Mouse (Mus musculus): ENCODE data around the gene Slc22a29.
A peak's percentile ranks its signal among the peaks of the same experiment; 100 is the strongest.
"Not testable (repeated sequence)": the region's sequence is repeated elsewhere in the genome, so short reads cannot be mapped to it uniquely, and the experiment has no call there.

The Slc22a29 gene

DNA sequence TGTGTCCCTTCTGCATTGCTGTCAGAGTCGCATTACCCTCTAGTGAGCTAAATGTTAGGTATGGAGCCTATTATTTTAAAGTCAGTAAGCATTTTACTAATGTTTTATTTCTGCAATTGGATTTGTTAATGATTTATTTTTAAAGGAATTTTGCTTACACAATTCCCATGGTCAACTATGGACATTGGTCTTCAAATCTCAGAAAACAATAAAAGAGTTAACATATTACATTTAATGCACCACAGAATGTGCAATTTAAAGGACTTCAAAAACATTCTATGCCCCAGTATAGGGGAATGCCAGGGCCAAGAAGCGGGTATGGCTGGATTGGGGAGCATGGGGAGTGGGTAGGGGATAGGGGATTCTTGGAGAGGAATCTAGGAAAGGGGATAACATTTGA, at the start of gene Slc22a29:
TSS of gene Slc22a29 (minus strand) at position 101 of the 400 bp plus-strand sequence.
- no peak for DNase-seq (ENCODE audit: low read depth)

DNA sequence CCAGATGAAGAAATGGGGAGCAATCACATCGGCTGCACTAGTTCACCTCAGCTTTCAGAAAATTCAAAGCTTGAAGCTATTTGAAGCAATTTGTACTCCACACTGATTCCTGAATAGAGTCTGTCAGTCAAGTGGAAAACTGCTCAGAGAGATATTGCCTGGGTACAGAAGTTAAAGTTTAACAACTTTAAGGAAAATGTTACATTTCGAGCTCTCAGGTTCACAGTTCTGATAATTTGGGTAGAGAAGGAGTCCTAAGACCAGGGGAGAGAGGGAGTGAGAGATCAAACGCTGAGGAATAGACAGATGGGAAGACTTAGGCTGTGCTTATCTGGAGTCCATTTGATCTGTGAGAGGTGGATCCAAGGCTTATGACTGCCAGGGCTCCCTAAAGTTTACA, 46.6 kb upstream of the Slc22a29 start:
- DNase-seq (ENCODE audit: low read depth): no peak

DNA sequence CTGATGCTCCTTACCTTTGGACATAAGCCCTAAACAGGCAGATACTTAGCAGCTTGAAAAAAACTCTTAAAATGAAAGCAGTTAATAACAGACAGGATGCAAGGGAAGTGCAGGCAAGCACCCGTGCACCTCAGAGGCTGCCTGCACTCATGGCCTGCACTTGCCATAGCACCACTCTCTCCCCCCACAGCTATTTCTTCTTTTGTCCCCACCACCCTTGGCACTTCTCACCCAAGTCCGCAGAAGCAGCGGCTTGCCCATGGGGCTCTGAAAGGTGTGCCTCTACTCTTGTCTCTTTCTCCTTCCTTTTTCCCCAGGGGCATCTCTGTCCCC, 34.0 kb upstream of the Slc22a29 start:
- no peak for DNase-seq (ENCODE audit: low read depth)

DNA sequence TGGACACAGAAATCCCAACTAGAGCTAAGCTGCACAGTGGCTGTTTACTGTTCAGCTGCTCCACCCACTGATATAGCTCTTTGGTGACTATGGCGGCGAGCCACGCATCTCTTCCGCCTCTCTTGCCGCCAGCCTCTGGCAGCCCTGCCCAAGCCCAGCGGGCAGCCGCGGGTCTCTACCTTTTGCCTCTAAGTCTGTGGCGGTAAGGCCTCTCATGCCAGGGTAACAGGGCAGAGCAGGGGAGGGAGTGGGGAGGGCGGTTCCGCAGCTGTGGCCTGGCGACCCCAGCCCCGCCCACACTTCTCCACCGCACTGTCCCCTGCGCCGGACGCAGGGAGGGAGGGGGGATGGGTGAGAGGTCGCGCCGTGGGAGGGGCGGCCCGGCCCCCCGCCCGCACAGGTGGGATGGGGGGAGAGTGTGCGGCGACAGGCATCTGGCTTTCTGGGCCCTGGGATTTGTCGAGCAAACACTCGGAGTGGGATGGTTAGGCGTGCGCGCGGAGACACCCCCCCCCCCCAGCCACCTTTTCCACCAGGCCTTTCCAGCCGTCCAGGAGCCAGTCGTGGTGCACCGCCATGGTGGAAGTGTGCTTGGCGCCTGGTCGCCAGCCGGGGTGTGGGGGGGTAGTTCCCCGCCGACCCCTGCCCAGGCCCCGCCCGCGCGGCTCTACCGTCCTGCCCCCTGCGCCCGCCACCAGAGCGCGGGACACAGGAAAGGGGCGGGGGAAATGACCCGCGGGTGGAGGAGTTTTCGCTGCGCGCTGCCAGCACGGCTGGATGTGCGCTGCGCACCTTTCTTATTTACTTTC, 33.4 kb upstream of the Slc22a29 start:
- peak; percentile 16 for DNase-seq (ENCODE audit: low read depth)

DNA sequence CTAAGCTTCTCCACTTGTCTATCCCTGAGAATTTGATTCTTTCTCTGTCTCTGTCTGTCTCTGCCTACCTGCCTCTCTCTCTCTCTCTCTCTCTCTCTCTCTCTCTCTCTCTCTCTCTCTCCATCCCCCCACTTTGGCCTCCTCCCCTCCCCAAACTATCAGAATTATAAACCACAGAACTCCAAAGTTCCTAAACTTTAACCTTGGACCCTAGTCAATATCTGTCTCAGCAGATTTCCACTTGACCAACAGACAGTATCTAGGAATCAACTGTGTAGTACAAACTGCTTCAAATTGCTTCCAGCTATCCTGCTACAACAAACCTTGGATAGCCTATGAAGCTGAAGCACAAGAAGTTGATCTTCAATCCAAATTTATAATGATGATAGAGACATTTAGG, 10.2 kb upstream of the Slc22a29 start:
- no peak for DNase-seq (ENCODE audit: low read depth)

DNA sequence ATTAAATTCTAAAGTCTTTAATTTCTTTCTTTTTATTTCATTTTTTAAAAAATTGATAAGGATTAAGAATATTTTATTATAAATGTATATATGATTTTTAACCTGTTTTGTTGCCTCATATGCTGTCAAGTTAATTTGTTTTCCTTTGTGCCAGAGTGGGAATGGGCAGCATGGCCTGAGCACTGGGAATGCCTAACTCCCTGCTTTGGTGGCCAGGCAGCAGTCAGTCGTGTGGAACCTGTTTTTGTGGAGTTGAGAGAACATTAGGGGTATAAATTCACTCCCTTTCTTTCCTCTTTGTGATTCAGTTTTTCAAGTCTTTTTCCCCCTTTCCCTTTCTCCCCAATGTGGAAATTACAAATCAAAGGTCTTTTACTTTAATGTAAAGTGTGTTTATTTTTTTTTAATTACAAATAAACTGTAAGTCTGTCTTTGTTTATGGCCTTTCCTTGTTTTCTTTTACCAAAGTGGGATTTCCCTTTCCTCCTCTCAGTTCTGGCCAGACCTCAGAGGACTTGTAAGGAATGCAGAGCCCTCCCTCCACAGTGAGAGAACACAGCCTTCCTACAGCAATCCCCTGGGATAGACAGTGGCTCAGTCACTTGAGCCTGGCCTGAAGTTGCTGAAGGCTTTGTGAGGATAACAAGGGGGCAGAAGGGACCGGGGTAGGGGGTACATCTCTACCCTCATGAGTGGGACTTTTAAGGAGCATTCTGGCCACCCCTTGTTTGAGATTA, 69.7 kb downstream of the Slc22a29 start:
- DNase-seq (ENCODE audit: low read depth): no peak

DNA sequence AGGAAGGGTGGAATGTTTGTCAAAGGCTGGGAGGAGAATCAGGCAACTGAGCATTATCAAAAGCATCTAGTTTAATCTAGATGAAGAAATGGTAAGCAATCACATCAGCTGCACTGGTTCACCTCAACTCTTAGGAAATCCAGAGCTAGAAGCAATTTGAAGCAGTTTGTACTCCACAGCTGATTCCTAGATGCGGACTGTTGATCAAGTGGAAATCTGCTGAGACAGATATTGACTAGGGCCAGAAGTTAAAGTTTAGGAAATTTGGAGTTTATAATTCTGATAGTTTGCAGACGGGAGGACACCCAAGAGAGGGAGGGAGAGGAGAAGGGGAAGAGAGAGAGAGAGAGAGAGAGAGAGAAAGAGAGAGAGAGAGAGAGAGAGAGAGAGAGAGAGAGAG, 76.0 kb downstream of the Slc22a29 start:
- not testable (repeated sequence) for DNase-seq (ENCODE audit: low read depth)

DNA sequence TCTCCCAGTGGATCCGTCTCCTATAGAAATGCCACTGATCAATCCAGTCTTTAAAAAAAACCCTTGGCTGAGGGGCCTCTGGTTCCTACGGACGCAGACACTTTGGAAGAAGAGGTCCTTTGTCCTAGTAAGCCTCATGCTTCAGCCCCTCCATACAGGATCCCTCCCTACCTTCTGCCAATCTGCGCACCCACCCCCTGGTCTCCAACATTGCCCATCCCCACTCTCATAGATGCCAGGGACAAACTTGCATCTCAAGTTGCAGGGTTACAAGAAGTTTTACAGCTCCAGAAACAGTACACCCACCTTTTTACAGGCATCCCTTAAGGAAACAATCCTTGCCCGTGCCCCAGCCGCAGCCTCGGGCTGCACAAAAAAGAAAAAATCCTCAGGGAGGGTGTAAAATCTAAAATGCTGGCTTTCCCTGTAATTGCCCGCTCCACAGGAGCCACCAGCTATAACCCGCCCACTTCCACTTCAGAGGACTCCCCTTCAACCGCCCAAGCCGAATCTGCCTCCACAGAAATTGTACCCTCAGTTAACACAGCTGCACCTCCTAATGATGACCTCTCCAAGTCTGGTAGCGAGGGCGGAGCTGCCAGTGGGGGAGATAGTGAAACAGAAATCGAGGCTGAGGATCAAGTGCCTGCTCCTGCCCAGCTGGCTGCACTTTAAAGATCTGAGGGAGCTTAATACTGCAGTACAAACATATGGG, 84.4 kb downstream of the Slc22a29 start:
- not testable (repeated sequence) for DNase-seq (ENCODE audit: low read depth)

DNA sequence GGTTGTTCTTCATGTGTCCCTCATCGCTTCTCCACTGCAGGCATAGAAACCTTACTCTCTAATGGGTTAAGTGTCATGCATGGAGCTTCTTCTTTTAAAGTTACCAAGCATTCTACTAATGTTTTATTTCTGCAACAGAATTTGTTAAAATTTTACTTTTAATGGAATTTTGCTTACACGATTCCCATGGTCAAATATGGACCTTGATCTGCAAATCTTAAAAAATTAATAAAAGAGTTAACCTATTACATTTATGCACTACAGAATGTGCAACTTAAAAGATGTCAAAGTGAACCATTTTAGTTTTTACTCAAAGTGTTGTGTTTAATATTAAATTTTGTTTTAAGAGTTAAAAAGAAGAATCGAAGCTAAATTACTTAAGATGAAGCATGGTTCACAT, 86.8 kb downstream of the Slc22a29 start, which contains the start of gene Slc22a28:
TSS of gene Slc22a28 (minus strand) at position 102 of the 400 bp plus-strand sequence.
- DNase-seq (ENCODE audit: low read depth): not testable (repeated sequence)

Measured in c-Kit-positive CD71-positive TER-119-negative erythroid progenitor cells, embryonic 14.5 days (primary cell).